Mouse (Mus musculus) midbrain, embryonic 10.5 days (tissue): ENCODE results near the gene Capn8. TPM values are rescaled to one million over a fixed set of nuclear protein-coding genes. Genes with fewer than 3 reads are reported as not detected.

Experiments
- DNase-seq: peaks from one replicate; pipeline ENCODE4 v3.0.0-alpha.2; 2017; ENCODE audit warnings: low spot score
- H3K27ac ChIP-seq: fragments of 300-500 bp; sonication (generic); replicated peaks from 2 replicates; pipeline ENCODE4 v1.5.1; 2016; ENCODE audit warnings: mild to moderate bottlenecking
- H3K27me3 ChIP-seq: fragments of 300-500 bp; sonication (generic); 2 replicates; pipeline ENCODE4 v1.6.1; 2016; ENCODE audit warnings: low read depth, mild to moderate bottlenecking; ENCODE audit not compliant: poor library complexity, severe bottlenecking
- H3K36me3 ChIP-seq: fragments of 300-500 bp; sonication (generic); 2 replicates; pipeline ENCODE4 v1.6.1; 2016; ENCODE audit warnings: mild to moderate bottlenecking, moderate library complexity
- H3K4me1 ChIP-seq: fragments of 300-500 bp; sonication (generic); 2 replicates; pipeline ENCODE4 v1.6.1; 2016
- H3K4me3 ChIP-seq: fragments of 300-500 bp; sonication (generic); 2 replicates; pipeline ENCODE4 v1.5.1; 2016; ENCODE audit warnings: mild to moderate bottlenecking, moderate library complexity
- H3K9me3 ChIP-seq: fragments of 300-500 bp; sonication (generic); replicated peaks from 2 replicates; pipeline ENCODE4 v1.6.1; 2016; ENCODE audit warnings: mild to moderate bottlenecking
- WGBS: fragments of 180-500 bp; shearing (Covaris S2); methylation state at CpG from one replicate; pipeline ENCODE4 v1.1.7; 2016; 5-methylcytosine and 5-hydroxymethylcytosine counted together
- polyA plus RNA-seq: library from polyadenylated mRNA; unstranded; fragments of >200 nt; fragmentation: Nextera tagmentation; extraction: Ambion mirVana; gene quantifications from 2 replicates; pipeline ENCODE4 v1.2.1, GENCODE M21; 2016

Gene Capn8
- 0.05 and 0.09 TPM in 2 replicates for polyA plus RNA-seq

DNA sequence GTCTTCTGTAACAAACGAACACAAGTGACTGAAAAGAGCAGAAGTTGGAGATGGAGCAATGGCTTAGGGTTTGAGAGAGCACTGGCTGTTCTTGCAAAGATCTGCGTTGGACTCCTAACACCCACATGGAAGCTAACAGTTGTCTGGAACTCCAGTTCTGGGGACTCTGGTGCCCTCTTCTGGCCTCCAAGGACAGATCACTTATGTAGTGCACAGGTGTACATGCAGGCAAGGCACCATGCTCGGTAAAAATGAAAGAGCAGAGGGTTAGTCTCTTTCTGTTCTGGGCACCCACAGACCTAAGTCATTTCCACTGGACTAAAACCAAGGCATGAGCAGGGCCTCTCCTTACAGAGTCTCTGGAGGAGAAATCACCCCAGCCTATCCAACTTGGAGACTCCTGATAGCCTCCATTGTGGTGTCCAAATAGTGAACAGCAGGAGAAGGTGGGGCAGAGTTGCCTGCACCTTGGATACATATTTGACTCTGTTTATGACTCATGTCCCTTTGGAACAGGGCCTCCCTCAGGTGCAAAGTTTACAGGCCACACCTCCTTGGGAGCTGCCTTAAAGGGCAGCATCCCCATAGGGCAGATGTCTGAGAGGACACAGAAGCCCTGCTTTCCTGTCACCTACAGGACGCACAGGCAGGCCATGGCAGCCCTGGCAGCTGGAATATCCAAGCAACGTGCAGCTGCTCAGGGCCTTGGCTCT, at the start of gene Capn8:
Gene Capn8, plus strand, starts transcription at position 600 of the 713 bp plus-strand sequence.
- DNase-seq, result no peak
- Histone ChIP-seq H3K4me3 (no peak within 1 kb of the TSS), H3K9me3 (no peaks in the 10 kb centered on the region), H3K27ac (no peak within 1 kb of the TSS), H3K4me1 (peaks cover 16% of the 10 kb centered on the region), H3K36me3 (no peaks in the 10 kb centered on the region), H3K27me3 (peaks cover 52% of the 10 kb centered on the region)
- WGBS, result 78% methylated on average over 5 of the region's 5 CpGs

DNA sequence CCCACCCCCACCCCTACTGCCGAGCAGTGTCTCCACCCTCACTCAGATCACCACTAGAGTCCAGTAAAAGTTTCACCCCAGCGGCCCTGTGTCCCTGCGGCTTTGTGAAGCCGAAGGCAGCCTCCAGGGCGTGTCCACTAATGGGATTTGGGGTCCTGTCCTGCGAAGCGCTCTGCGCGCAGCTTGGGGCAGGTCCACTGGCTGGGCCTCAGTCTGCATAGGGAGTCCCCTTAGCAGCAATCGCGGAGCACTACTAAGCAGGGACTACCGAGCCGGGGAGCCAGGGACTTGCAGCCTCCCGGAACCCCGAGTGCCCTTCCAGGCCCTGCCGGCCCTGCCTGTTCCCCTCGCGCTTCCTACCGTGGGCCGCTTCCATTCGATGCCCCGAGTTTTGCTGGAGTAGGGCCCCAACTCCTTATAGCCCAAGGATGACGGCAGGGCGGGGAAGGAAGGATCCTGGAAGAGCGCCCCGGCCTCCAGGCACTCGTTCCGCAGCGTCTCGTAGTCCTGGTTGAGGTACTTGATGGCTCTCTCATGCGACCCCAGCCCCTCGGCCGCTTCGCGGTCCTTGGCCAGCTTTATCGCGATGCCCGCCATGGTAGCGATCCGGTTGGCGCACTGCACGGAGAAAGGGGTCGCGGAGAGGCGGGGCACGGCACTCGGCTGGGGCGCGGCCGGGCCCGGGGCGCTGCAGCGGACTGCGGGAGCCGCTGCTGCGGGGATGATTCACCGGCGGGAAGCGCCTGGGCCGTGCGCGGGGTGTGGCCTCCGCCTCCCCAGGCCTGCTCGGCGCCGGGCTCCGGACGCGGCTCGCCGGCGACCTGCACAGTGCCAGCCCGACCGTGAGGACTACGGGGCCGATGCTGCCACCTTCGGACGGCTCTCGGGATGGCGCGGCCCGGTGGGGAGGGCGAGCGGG, 47.8 kb upstream of the Capn8 start, which contains the start of gene Capn2:
Gene Capn2, minus strand, starts transcription at position 851 of the 919 bp plus-strand sequence.
- Histone ChIP-seq H3K27ac (peak within 1 kb of the TSS; percentile 95), H3K4me1 (peaks cover 38% of the 10 kb centered on the region), H3K36me3 (peaks cover 15% of the 10 kb centered on the region), H3K4me3 (peak within 1 kb of the TSS; percentile 85), H3K27me3 (peaks cover 42% of the 10 kb centered on the region), H3K9me3 (no peaks in the 10 kb centered on the region)
- DNase-seq, result peak; percentile 82
- under 1% methylated on average over 84 of the region's 84 CpGs for WGBS

DNA sequence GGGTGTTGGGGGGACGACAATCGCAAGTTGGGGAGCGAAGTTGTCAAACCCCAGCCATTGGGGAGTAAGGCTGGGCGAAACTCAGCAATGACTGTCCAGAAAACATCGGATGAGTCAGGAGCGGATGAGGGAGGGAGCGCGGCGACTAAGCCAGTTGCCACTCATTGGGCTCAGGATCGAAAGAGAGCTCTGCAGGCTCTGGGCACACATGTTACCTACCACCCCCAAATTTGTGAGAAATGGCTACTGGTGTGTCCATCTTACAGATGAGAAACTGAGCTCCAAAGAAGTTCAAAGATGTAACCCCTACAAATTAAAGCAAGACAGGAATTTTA, 47.2 kb upstream of the Capn8 start:
- Histone ChIP-seq H3K27ac (peak overlapping the region; percentile 95), H3K27me3 (peaks cover 43% of the 10 kb centered on the region), H3K4me3 (peak overlapping the region; percentile 85), H3K9me3 (no peaks in the 10 kb centered on the region), H3K4me1 (peaks cover 38% of the 10 kb centered on the region), H3K36me3 (peaks cover 11% of the 10 kb centered on the region; the same call in 1 of the 2 replicates)
- WGBS, result under 1% methylated on average over 10 of the region's 10 CpGs
- DNase-seq, result no peak

DNA sequence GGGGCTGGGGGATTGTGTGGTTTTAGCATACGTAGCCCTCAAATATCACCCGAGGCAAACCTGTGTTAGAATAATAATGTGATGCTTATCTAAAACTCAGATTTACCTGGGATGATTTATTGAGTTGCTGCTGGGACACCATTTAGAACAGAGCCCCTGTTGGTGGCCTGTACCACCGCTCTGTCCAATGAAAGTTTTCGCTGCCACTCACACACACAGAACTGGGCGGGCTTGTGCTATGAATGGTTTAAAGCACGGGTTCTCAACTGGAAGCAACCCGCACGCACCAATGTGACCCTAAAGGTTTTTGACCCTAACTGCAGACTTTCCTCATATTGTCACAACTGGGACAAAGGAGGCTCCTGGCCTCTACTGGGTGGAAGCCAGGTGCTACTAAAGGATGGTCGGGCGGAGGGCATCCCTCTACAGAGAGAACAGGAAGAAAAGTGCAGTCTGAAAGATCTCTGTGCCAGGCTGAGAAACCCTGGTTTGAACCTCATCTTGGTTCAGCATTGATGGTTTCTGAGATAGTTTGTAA, 46.6 kb upstream of the Capn8 start:
- H3K27me3 ChIP-seq, result peaks cover 43% of the 10 kb centered on the region
- WGBS, result 56% methylated on average over 10 of the region's 10 CpGs
- peaks cover 36% of the 10 kb centered on the region for H3K4me1 ChIP-seq
- no peaks in the 10 kb centered on the region for H3K9me3 ChIP-seq
- no peak overlapping the region for H3K4me3 ChIP-seq
- DNase-seq, result no peak
- H3K27ac ChIP-seq, result no peak overlapping the region
- H3K36me3 ChIP-seq, result peaks cover 6% of the 10 kb centered on the region; the same call in 1 of the 2 replicates

DNA sequence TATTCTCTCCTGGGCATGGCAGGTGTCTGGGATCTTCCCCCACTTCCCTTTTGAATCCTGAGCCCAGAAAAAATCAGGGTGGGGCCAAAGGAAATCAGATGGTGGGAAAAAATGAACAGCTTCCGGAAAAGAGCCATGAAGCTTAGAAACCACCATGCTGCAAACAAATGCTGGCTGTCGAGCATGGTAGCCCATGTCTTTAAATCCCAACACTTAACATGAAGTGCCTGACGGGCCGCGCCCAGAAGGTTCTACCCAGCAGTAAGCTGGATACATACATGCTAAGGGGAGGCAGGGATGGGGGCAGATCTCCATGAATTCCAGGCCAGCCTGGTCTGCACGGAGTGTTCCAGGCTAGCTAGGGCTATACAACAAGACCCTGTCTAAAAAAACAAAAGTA, 46.0 kb upstream of the Capn8 start:
- Histone ChIP-seq H3K4me1 (peaks cover 35% of the 10 kb centered on the region), H3K4me3 (no peak overlapping the region), H3K27ac (no peak overlapping the region), H3K36me3 (peaks cover 6% of the 10 kb centered on the region; the same call in 1 of the 2 replicates), H3K27me3 (peaks cover 43% of the 10 kb centered on the region), H3K9me3 (no peaks in the 10 kb centered on the region)
- no peak for DNase-seq
- WGBS, result 92% methylated on average over 6 of the region's 6 CpGs

DNA sequence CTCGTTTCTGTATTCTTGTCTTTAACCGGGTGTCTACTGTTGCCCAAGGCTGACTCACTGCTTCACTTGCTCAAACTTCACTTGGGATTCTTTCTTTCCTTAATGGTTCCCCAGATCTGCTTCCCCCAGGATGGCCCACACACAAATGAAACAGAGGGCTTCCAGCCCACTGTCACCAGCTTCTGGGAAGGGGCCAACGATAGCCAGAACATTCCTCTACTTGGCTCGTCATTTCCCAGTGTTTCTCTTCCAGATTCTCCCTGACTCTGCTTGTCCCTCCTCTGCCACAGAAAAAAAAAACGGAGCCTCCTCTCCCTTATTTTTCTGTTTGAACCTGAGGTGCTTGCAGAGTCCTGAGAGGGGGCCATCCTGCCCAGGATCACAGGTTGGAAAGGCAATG, 45.5 kb upstream of the Capn8 start:
- peaks cover 35% of the 10 kb centered on the region for H3K4me1 ChIP-seq
- peaks cover 6% of the 10 kb centered on the region; the same call in 1 of the 2 replicates for H3K36me3 ChIP-seq
- H3K4me3 ChIP-seq, result no peak overlapping the region
- H3K9me3 ChIP-seq, result no peaks in the 10 kb centered on the region
- no peak for DNase-seq
- H3K27me3 ChIP-seq, result peaks cover 43% of the 10 kb centered on the region
- H3K27ac ChIP-seq, result no peak overlapping the region
- WGBS, result 77% methylated on average over 5 of the region's 5 CpGs

DNA sequence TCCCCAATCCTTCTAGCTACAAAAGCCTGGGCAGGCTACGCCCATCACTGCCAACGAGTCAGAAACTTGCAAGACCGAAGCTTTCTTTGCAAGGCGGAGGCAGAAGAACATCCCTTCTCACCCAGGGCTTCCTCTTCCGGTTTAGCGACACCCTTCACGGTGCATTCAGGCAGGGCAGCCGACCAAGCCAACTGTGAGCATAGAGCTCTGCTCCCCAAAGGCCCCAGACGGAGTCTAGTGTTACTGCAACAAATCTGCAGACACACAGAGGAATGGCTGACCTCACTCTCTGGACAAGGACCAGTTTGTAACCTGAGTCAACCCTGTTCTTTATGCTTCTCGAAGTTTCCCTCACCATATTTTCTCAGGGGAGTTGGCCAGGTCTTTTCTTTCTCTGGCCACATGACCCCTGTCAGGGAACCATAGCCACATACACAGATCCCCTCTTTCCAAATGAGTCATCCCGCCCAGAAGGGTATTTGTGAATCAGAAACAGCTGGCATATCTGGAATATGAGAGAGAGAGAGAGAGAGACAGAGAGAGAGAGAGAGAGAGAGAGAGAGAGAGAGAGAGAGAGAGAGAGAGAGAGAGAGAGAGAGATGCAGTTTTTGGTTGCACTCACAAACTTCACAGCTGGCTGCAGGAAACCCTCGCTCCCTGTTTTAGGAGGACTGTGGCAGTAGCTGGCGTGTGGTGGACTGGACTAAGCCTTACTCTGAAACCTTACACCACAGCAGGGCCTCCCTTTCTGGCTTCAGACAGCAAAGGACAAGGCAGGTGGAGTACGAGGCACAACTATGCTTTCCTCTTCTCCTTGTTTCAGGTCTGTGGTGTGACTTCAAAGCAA, 44.5 kb upstream of the Capn8 start:
- Histone ChIP-seq H3K4me1 (peaks cover 35% of the 10 kb centered on the region), H3K4me3 (peak overlapping the region; percentile 9; the same call in 1 of the 2 replicates), H3K36me3 (peaks cover 2% of the 10 kb centered on the region; the same call in 1 of the 2 replicates), H3K27ac (no peak overlapping the region), H3K9me3 (no peaks in the 10 kb centered on the region), H3K27me3 (peaks cover 43% of the 10 kb centered on the region)
- DNase-seq, result peak; percentile 41
- 29% methylated on average over 14 of the region's 14 CpGs for WGBS

DNA sequence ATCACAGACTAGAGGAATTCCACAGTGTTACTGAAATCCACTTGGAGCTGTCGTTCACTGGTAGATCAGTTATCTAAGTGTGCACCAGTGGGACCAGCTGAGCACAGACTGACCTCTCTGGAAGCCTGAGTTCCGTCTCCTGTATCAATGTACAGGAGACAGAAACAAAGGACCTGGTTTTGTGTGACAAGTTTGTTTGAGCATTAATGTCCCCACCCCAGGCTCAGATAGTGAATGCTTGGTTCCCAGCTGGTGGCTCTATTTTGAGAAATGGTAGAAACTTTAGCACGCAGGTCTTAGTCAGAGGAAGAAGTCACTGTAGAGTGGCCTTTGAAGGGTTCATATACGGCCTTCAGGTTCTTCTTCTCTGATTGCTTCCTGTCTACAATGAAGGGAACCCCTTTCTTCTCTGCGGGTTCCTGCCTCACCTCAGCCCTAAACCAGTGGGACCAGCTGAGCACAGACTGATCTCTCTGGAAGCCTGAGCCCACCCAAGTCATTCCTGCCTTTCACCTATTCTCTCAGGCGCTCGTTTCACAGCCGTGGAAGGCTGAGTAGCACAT, 43.8 kb upstream of the Capn8 start:
- H3K9me3 ChIP-seq, result no peaks in the 10 kb centered on the region
- 77% methylated on average over 8 of the region's 8 CpGs for WGBS
- H3K4me1 ChIP-seq, result peaks cover 28% of the 10 kb centered on the region
- H3K27ac ChIP-seq, result no peak overlapping the region
- no peak overlapping the region for H3K4me3 ChIP-seq
- DNase-seq, result no peak
- H3K36me3 ChIP-seq, result no peaks in the 10 kb centered on the region
- peaks cover 43% of the 10 kb centered on the region for H3K27me3 ChIP-seq

DNA sequence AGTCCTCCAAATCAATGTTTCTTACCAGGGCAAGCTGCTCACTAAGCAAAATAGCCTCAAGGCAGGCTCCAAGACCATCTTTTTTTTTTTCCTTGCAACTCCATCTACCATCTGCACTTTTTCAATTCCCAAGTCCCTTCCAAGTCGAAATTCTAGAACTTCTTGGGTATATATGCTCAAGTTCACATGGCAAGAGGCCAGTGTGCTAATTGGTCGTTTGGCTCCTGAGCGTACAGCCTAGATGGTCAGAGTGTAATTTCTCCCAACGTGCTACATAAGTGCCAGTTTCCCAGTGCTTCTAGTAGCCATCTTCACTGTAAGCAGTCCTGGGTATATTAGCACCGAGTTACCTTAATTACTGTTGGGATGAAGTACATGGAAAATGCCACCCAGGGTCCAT, 41.8 kb upstream of the Capn8 start:
- H3K4me1 ChIP-seq, result peaks cover 23% of the 10 kb centered on the region
- no peak for DNase-seq
- no peak overlapping the region for H3K4me3 ChIP-seq
- H3K27ac ChIP-seq, result no peak overlapping the region
- peaks cover 58% of the 10 kb centered on the region for H3K27me3 ChIP-seq
- H3K9me3 ChIP-seq, result no peaks in the 10 kb centered on the region
- 83% methylated on average over 5 of the region's 5 CpGs for WGBS
- H3K36me3 ChIP-seq, result no peaks in the 10 kb centered on the region

DNA sequence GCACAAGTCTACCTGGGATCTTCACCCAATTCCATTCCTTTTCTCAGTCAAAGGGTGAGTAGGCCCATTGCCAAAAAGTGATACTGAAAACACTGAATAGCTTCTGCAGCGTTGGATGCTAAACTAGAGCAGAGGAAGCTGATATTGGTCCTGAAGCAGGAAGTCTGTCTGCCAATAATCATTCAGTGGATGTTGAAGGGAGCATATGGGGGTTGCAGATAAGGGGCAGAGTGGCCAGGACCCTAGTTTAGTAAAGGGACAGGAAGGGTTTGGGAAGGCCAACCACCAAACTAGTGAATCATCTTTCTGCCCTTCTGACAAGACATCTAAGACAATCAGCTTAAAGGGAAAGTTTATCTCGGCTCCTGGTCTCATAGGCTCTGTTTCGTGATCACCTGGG, 41.1 kb upstream of the Capn8 start:
- WGBS, result 87% methylated on average over 3 of the region's 3 CpGs
- Histone ChIP-seq H3K9me3 (no peaks in the 10 kb centered on the region), H3K27me3 (peaks cover 58% of the 10 kb centered on the region), H3K4me1 (peaks cover 31% of the 10 kb centered on the region), H3K36me3 (no peaks in the 10 kb centered on the region), H3K27ac (no peak overlapping the region), H3K4me3 (no peak overlapping the region)
- no peak for DNase-seq

DNA sequence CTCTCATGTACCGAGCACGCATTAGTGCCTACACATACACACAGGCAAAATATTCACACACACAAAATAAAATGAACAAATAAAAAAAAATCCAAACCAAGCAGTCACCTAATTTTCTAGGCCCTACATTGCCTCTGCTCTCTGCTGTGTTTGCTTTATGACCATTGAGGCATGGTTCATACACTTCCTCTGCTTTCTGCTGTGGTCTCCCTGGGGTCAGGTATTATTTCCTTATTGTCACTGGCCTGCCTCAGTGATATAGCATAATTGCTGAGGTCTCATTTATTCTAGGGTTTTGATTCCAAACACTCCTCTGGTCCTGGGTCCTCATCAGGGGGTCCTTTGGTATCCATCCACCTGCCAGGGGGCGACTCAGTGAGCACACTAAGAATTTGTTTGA, 39.2 kb upstream of the Capn8 start:
- H3K4me3 ChIP-seq, result no peak overlapping the region
- peaks cover 21% of the 10 kb centered on the region for H3K4me1 ChIP-seq
- no peaks in the 10 kb centered on the region for H3K9me3 ChIP-seq
- peaks cover 54% of the 10 kb centered on the region for H3K27me3 ChIP-seq
- no peak for DNase-seq
- H3K36me3 ChIP-seq, result no peaks in the 10 kb centered on the region
- H3K27ac ChIP-seq, result no peak overlapping the region
- WGBS, result 88% methylated on average over 3 of the region's 3 CpGs
